Mouse (Mus musculus): Measurements from ENCODE around the gene Cep152. TPM values are rescaled to one million over a fixed set of nuclear protein-coding genes. Genes with fewer than 3 reads are reported as not detected.

Gene Cep152
- polyA plus RNA-seq, 1 experiment from 2014 or later = 3.7 TPM

DNA sequence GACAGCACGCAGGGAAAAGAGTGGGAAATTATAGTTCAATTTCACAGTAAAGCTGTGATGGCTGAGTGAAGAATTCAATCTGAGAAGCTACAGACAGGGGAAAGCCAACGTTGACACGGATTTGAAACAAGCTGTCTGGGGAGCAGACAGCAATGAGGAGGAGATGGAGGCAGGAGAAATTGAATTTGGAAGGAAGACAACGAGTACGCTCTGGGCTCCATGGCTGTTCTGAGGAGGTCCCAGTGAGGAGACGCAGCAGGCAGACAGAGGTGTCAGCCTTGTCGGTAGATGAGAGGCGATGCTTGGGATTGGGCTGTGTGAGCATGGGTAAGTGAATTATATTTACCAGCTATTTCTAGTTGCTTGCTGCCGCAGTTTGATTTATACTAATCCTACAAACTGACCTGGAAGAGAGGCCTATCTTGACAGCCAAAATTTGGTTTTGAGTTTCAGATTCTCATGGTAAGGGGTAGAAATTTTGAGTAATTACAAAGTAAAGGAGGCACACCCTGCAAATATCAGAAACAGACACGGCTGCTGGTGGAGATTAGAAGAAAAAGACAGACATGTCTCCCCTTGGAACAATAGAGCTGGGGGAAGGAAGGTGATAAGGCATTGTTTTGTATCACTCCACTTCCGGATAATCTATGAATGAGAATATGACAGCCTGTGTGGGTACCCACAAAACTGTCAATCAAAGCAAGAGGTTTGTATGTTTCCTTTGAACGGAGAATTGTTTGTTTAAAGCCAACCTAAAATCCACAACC lies 109.4 kb downstream of the Cep152 start:
- Histone ChIP-seq H3K36me3 (ENCODE audit: control insufficient read depth, insufficient read depth, low read length) (no peaks in the 10 kb centered on the region), H3K4me2 (ENCODE audit: low read depth, low read length) (no peak overlapping the region), H3K9ac (ENCODE audit: low read depth, low read length) (no peak overlapping the region), H3K4me3 (ENCODE audit: low read length) (no peak overlapping the region), H3K27me3 (replicated peaks; ENCODE audit: control insufficient read depth, insufficient read depth, low read length) (no peaks in the 10 kb centered on the region), H3K27ac (ENCODE audit: low read length) (no peak overlapping the region), H3K4me1 (ENCODE audit: control insufficient read depth, insufficient read depth, low read length) (no peaks in the 10 kb centered on the region), H3K9me3 (ENCODE audit: control insufficient read depth, low read length) (no peaks in the 10 kb centered on the region)
- no peak for ATAC-seq
- WGBS = 70% methylated on average over 12 of the region's 12 CpGs

DNA sequence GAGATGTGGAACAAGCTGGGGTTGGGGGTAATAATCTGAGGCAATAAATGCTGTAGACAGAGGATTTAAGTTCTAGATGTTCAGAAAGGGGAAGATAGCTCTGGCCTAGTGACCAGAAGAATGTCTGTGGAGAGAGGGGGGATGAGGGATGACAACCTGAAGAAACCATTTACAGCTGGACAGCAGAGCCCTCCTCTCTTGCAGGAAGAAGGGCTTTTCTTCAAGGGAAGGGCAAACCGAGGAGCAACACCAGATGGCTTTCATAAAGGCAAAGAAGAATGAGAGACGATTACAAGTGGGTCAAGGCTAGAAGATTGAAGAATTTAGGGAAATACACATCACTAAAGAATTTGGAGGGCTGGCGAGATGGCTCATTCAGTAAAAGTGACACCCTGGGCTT lies 110.5 kb downstream of the Cep152 start:
- H3K4me2 ChIP-seq (ENCODE audit: low read depth, low read length) = no peak overlapping the region
- no peak overlapping the region for H3K9ac ChIP-seq (ENCODE audit: low read depth, low read length)
- H3K36me3 ChIP-seq (ENCODE audit: control insufficient read depth, insufficient read depth, low read length) = no peaks in the 10 kb centered on the region
- no peaks in the 10 kb centered on the region for H3K9me3 ChIP-seq (ENCODE audit: control insufficient read depth, low read length)
- 40% methylated on average over 3 of the region's 3 CpGs for WGBS
- no peak overlapping the region for H3K27ac ChIP-seq (ENCODE audit: low read length)
- no peaks in the 10 kb centered on the region for H3K4me1 ChIP-seq (ENCODE audit: control insufficient read depth, insufficient read depth, low read length)
- no peak for ATAC-seq
- H3K27me3 ChIP-seq (replicated peaks; ENCODE audit: control insufficient read depth, insufficient read depth, low read length) = no peaks in the 10 kb centered on the region
- H3K4me3 ChIP-seq (ENCODE audit: low read length) = no peak overlapping the region

Other genes starting within 250 kb of the Cep152 start
- gene Gm9913, start 120.0 kb downstream of the Cep152 start, polyA plus RNA-seq (2015; fragmentation: Nextera tagmentation; extraction: Ambion mirVana) = 0.16 and 0.51 TPM in 2 replicates
- 12.6 and 15.6 TPM in 2 replicates for gene Fbn1, start 117.1 kb downstream of the Cep152 start, polyA plus RNA-seq (2015; fragmentation: Nextera tagmentation; extraction: Ambion mirVana)
- 72.0 and 73.2 TPM in 2 replicates for gene Eid1, start 48.0 kb upstream of the Cep152 start, polyA plus RNA-seq (2015; fragmentation: Nextera tagmentation; extraction: Ambion mirVana)
- 1.7 and 1.8 TPM in 2 replicates for gene Shc4, start 99.0 kb upstream of the Cep152 start, polyA plus RNA-seq (2015; fragmentation: Nextera tagmentation; extraction: Ambion mirVana)
- 11.9 and 12.0 TPM in 2 replicates for gene Secisbp2l, start 157.8 kb upstream of the Cep152 start, polyA plus RNA-seq (2015; fragmentation: Nextera tagmentation; extraction: Ambion mirVana)
- gene Galk2, start 234.0 kb upstream of the Cep152 start, polyA plus RNA-seq (2015; fragmentation: Nextera tagmentation; extraction: Ambion mirVana) = 77.4 and 91.1 TPM in 2 replicates
- 49.6 and 54.3 TPM in 2 replicates for gene Cops2, start 234.0 kb upstream of the Cep152 start, polyA plus RNA-seq (2015; fragmentation: Nextera tagmentation; extraction: Ambion mirVana)